Mouse (Mus musculus): ENCODE data around the gene Olfr1058. TPM values are rescaled to one million over a fixed set of nuclear protein-coding genes. Genes with fewer than 3 reads are reported as not detected.
"Not testable (repeated sequence)": the region's sequence is repeated elsewhere in the genome, so short reads cannot be mapped to it uniquely, and the experiment has no call there.

Gene Olfr1058
- total RNA-seq (2021) = not detected

DNA sequence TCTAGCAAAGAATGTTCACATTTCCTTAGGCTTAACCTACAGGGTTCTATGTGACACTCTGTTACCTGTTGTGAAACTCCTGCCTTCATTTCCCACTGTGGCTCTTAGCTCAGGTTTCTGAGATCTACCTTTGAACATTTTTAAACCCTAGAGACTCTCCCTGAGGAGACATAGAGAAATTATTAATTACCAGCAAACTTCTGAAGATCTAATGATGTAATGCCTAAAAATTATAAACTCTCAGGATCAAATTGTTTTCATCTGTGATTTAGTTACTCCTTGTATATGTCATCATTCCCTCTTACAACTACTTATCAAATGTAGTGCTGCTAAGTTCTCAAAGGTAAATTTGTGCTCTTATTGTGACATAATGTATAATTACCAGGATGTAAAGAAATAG lies at the start of gene Olfr1058:
Olfr1058 (minus strand) TSS at position 101 of the 400 bp plus-strand sequence.
- not testable (repeated sequence) for DNase-seq

- not testable (repeated sequence) for DNase-seq
Observed at GRCm38 (mm10) chr2:86428511-86428910, 40.1 kb upstream of the Olfr1058 start.

DNA sequence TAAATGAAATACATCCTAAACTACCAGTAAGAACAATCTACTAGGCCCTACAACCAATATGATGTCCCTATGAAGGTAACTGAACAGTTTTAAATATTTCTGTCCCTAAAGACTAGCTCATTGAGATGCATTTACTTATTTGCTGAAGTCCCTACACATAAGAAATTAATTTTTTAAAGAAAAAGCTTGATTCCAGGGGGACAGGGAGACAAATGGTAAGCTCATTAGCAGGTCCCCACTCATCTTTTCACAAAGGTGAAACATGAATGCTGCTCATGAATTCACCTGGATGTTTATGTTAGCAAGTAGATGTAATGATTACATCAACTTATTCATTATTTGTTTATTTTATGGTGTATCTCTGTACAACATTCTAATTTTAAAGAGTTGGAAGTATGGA lies 38.3 kb upstream of the Olfr1058 start, which contains the start of gene Olfr1062:
Olfr1062 (minus strand) TSS at position 101 of the 400 bp plus-strand sequence.
- not testable (repeated sequence) for DNase-seq

DNA sequence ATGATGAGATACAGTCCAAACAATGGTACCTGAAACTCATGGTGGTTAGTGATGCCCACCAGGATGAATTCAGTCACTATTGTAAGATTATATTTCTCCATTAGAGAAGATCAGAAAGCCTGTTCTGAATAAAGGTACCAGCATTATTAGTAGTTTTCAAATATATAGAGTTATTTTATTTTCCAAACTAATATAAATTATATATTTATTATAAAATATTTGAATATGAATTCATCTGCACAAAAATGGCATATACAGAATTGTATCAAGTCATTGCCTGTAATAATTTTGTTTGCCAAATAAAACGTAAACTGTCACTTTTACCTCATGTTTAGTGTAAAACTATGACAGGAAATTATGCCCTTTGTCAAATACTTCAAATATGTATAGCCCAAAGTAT lies 25.6 kb upstream of the Olfr1058 start, which contains the start of gene Olfr1061:
Olfr1061 (minus strand) TSS at position 101 of the 400 bp plus-strand sequence.
- no peak for DNase-seq

DNA sequence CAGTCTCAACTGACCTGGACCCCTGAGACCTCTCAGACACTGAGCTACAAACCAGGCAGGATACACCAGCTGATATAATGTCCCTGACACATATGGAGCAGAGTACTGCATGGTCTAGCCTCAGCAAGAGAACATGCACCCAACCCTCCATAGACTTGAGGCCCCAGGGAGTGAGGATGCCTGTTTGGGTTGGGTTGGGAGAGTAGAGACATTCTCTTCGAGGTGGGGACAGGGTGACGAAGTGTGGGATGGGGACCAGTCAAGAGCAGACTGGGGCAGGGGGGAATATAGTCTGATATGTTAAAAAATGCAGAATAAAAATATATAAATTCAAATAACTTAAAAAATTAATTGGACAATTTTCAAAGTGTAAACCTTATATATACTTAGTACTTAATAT lies 6.8 kb upstream of the Olfr1058 start:
- no peak for DNase-seq

DNA sequence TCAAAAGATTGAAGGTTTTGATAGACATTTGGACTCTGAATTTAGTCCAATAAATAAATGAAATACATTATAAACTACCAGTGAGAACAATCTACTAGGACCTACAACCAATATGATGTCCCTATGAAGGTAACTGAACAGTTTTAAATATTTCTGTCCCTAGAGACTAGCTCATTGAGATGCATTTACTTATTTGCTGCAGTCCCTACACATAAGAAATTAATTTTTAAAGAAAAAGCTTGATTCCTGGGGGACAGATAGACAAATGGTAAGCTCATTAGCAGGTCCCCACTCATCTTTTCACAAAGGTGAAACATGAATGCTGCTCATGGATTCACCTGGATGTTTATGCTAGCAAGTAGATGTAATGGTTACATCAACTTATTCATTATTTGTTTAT lies 10.1 kb downstream of the Olfr1058 start, which contains the start of gene Olfr1057:
Olfr1057 (minus strand) TSS at position 101 of the 400 bp plus-strand sequence.
- DNase-seq = no peak

GRCm38 (mm10) chr2:86366342-86366741 lies 22.0 kb downstream of the Olfr1058 start:
- not testable (repeated sequence) for DNase-seq

GRCm38 (mm10) chr2:86362369-86362768 lies 26.0 kb downstream of the Olfr1058 start, which contains the start of gene Olfr1056:
Gene Olfr1056 (minus strand): TSS chr2:86362469.
- no peak for DNase-seq

- DNase-seq = not testable (repeated sequence)
Observed at GRCm38 (mm10) chr2:86351751-86352150, 36.6 kb downstream of the Olfr1058 start.

DNA sequence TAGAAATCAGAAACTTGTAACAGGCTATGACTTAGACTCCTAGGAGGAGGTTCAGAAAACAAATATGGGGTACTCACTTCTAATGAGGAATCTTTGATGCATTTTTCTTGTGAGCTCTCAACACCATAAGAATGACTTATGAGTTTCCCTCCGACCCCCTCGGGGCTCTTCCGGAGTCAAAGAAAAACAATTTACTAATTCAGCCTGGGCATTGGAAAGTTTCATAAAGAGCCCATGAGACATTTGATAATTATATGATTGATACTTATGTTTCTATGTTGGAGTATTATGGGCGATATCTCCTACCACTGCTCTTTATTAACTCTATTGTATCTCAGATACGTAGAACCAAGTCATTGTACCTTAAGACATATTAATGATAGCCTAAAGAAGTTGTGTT lies 38.2 kb downstream of the Olfr1058 start, which contains the start of gene Olfr1055:
Olfr1055 (minus strand) TSS at position 101 of the 400 bp plus-strand sequence.
- no peak for DNase-seq

GRCm38 (mm10) chr2:86335333-86335732 lies 53.0 kb downstream of the Olfr1058 start, which contains the start of gene Olfr1054:
Gene Olfr1054 (minus strand): TSS chr2:86335433.
- DNase-seq = no peak

Other genes with a start within 250 kb of the Olfr1058 start
- gene Olfr1040, start 241.8 kb downstream of the Olfr1058 start, total RNA-seq (2021) = not detected
- gene Olfr1042, start 226.7 kb downstream of the Olfr1058 start, total RNA-seq (2021) = not detected
- not detected for gene Olfr1043, start 221.0 kb downstream of the Olfr1058 start, total RNA-seq (2021)
- gene Olfr1044, start 210.7 kb downstream of the Olfr1058 start, total RNA-seq (2021) = not detected
- not detected for gene Olfr52, start 202.9 kb downstream of the Olfr1058 start, total RNA-seq (2021)
- not detected for gene Olfr1045, start 185.6 kb downstream of the Olfr1058 start, total RNA-seq (2021)
- gene Olfr1046, start 169.2 kb downstream of the Olfr1058 start, total RNA-seq (2021) = not detected
- not detected for gene Olfr1047, start 157.2 kb downstream of the Olfr1058 start, total RNA-seq (2021)
- gene Olfr1048, start 148.3 kb downstream of the Olfr1058 start, total RNA-seq (2021) = not detected
- not detected for gene Olfr1049, start 130.2 kb downstream of the Olfr1058 start, total RNA-seq (2021)
- not detected for gene Olfr1051, start 109.5 kb downstream of the Olfr1058 start, total RNA-seq (2021)
- not detected for gene Olfr1052, start 96.1 kb downstream of the Olfr1058 start, total RNA-seq (2021)
- not detected for gene Olfr1053, start 73.3 kb downstream of the Olfr1058 start, total RNA-seq (2021)
- gene Olfr1054, start 53.1 kb downstream of the Olfr1058 start, total RNA-seq (2021) = not detected
- not detected for gene Olfr1055, start 38.3 kb downstream of the Olfr1058 start, total RNA-seq (2021)
- gene Olfr1056, start 26.1 kb downstream of the Olfr1058 start, total RNA-seq (2021) = not detected
- not detected for gene Olfr1057, start 10.2 kb downstream of the Olfr1058 start, total RNA-seq (2021)
- not detected for gene Olfr1061, start 25.5 kb upstream of the Olfr1058 start, total RNA-seq (2021)
- not detected for gene Olfr1062, start 38.2 kb upstream of the Olfr1058 start, total RNA-seq (2021)
- not detected for gene Olfr1065, start 62.0 kb upstream of the Olfr1058 start, total RNA-seq (2021)
- gene Olfr1066, start 67.7 kb upstream of the Olfr1058 start, total RNA-seq (2021) = not detected
- not detected for gene Olfr228, start 98.8 kb upstream of the Olfr1058 start, total RNA-seq (2021)
- not detected for gene Olfr1076, start 119.9 kb upstream of the Olfr1058 start, total RNA-seq (2021)
- gene Olfr1079, start 153.9 kb upstream of the Olfr1058 start, total RNA-seq (2021) = not detected
- not detected for gene Olfr1080, start 169.7 kb upstream of the Olfr1058 start, total RNA-seq (2021)
- gene Olfr1082, start 210.4 kb upstream of the Olfr1058 start, total RNA-seq (2021) = not detected

Measured in heart, postnatal 4 days (tissue).